Mouse (Mus musculus): ENCODE measurements around the gene Myo18b. TPM values are rescaled to one million over a fixed set of nuclear protein-coding genes. Genes with fewer than 3 reads are reported as not detected.

Myo18b gene
- 0.90 and 0.91 TPM in 2 replicates for polyA plus RNA-seq (2012; rRNA removed)

GRCm38 (mm10) chr5:112895674-112896654 lies at the start of gene Myo18b:
TSS of gene Myo18b (minus strand) at chr5:112896362.

Other genes with a start within 250 kb of the Myo18b start
- gene Grk3, start 119.4 kb upstream of the Myo18b start, polyA plus RNA-seq (2012; rRNA removed): 1.8 and 3.8 TPM in 2 replicates
- not detected in 2 replicates for gene Crybb2, start 173.8 kb upstream of the Myo18b start, polyA plus RNA-seq (2012; rRNA removed)
- 5.8 and 8.1 TPM in 2 replicates for gene Crybb3, start 185.2 kb upstream of the Myo18b start, polyA plus RNA-seq (2012; rRNA removed)

Measured in stomach, adult 2 months (tissue).